Mouse (Mus musculus) lung, embryonic 14.5 days (tissue): ENCODE data around the gene Prelp. TPM values are rescaled to one million over a fixed set of nuclear protein-coding genes. Genes with fewer than 3 reads are reported as not detected.

Experiments
- ATAC-seq: fragments of 200-750 bp; cut with Nextera tagmentation; 2 replicates; pipeline ENCODE4 v1.8.0; 2017; ENCODE audit warnings: mild to moderate bottlenecking, moderate TSS enrichment, moderate library complexity; ENCODE audit not compliant: insufficient read depth
- DNase-seq: peaks from one replicate; pipeline ENCODE4 v3.0.0-alpha.2; 2015
- H3K27ac ChIP-seq: fragments of 300-500 bp; sonication (generic); 2 replicates; pipeline ENCODE4 v1.5.1; 2014; ENCODE audit warnings: low read depth, mild to moderate bottlenecking, moderate library complexity
- H3K27me3 ChIP-seq: fragments of 300-500 bp; sonication (generic); 2 replicates; pipeline ENCODE4 v1.6.1; 2014; ENCODE audit warnings: low read length, control low read depth; ENCODE audit not compliant: insufficient read depth
- H3K36me3 ChIP-seq: fragments of 300-500 bp; sonication (generic); 2 replicates; pipeline ENCODE4 v1.6.1; 2014; ENCODE audit warnings: control low read depth; ENCODE audit not compliant: insufficient read depth
- H3K4me1 ChIP-seq: fragments of 300-500 bp; sonication (generic); 2 replicates; pipeline ENCODE4 v1.6.1; 2014; ENCODE audit warnings: antibody characterized with exemption, control low read depth; ENCODE audit not compliant: insufficient read depth
- H3K4me2 ChIP-seq: fragments of 300-500 bp; sonication (generic); 2 replicates; pipeline ENCODE4 v1.6.1; 2014; ENCODE audit warnings: mild to moderate bottlenecking
- H3K4me3 ChIP-seq: fragments of 300-500 bp; sonication (generic); 2 replicates; pipeline ENCODE4 v1.5.1; 2014; ENCODE audit warnings: low read depth, low read length
- H3K9ac ChIP-seq: fragments of 300-500 bp; sonication (generic); 2 replicates; pipeline ENCODE4 v1.6.1; 2014
- H3K9me3 ChIP-seq: fragments of 300-500 bp; sonication (generic); 2 replicates; pipeline ENCODE4 v1.6.1; 2016; ENCODE audit warnings: low read depth, low read length, control low read depth
- CTCF ChIP-seq: IDR thresholded peaks from 2 replicates; pipeline ENCODE4 v1.5.1; 2016; ENCODE audit warnings: antibody characterized with exemption, low read depth
- WGBS: fragments of 180-500 bp; shearing (Covaris S2); extraction: QIAGEN DNeasy Blood & Tissue Kit; methylation state at CpG from one replicate; pipeline ENCODE4 v1.1.7; 2014; 5-methylcytosine and 5-hydroxymethylcytosine counted together
- polyA plus RNA-seq: library from polyadenylated mRNA; unstranded; fragments of >200 nt; fragmentation: Nextera tagmentation; extraction: Ambion mirVana; gene quantifications from 2 replicates; pipeline ENCODE4 v1.2.1, GENCODE M21; 2014

Prelp gene
- polyA plus RNA-seq, 1 experiment from 2014 or later, result 17.6 TPM

- H3K36me3 ChIP-seq, result no peaks in the 10 kb centered on the region
- H3K4me3 ChIP-seq, result no peak overlapping the region
- no peaks in the 10 kb centered on the region for H3K4me1 ChIP-seq
- no peaks in the 10 kb centered on the region for H3K27me3 ChIP-seq
- H3K9me3 ChIP-seq, result no peaks in the 10 kb centered on the region
- H3K27ac ChIP-seq, result no peak overlapping the region
- DNase-seq (no peak), ATAC-seq (no peak)
- no peak for TF ChIP-seq CTCF
- no peak overlapping the region for H3K4me2 ChIP-seq
- 43% methylated on average over 6 of the region's 6 CpGs for WGBS
- no peak overlapping the region for H3K9ac ChIP-seq
Measured at GRCm38 (mm10) chr1:133884090-133884489, 37.1 kb downstream of the Prelp start.

DNA sequence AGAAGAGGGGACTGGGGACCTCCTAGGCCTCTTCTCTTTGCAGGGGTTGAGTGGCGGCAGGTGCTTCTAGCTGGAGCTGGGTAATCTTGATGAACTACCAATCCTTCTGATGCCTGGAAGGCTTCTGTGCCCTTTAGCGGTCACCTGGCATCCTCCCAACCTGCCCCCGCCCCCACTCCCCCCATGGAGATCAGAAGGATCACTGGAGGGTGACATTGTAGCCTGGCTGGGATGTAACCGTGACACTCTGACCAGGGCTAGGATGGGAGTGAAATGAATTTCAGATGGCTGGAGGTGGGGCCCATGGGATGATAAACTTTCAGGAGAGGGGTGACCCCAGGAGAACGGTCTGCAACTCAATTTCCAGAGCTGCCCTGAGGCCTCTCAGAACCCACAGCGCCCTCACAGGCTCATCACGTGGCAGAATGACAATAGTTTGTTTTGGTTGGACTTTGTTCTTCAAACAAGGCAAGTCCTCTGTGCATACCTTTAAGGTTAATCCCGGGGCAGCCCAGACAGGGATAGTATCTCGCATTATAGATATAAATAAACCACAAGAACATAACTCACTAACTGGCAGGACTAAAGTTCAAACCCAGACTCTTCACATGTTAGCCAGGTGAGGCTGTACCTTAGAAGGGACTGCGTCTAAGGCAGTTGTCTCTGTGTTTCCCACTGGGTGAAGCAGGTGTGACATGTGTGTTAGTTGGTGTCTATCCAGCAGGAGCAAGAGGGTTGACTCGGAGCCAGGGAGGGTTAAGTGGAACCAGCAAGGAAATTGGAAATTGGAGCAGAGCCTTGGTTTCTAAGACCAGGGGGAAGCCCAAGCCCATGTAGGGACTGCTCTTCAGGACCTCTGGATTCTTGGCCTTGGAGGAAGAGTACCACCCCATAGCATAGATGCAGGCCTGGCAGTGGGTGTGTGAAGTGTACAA is 38.7 kb downstream of the Prelp start:
- DNase-seq (no peak), ATAC-seq (no peak)
- WGBS, result 36% methylated on average over 11 of the region's 11 CpGs
- Histone ChIP-seq H3K4me3 (no peak overlapping the region), H3K4me2 (no peak overlapping the region), H3K27ac (no peak overlapping the region), H3K4me1 (no peaks in the 10 kb centered on the region), H3K27me3 (no peaks in the 10 kb centered on the region), H3K9ac (no peak overlapping the region), H3K36me3 (no peaks in the 10 kb centered on the region), H3K9me3 (no peaks in the 10 kb centered on the region)
- no peak for TF ChIP-seq CTCF

- Histone ChIP-seq H3K9ac (no peak overlapping the region), H3K27me3 (no peaks in the 10 kb centered on the region), H3K4me1 (no peaks in the 10 kb centered on the region), H3K36me3 (no peaks in the 10 kb centered on the region), H3K9me3 (no peaks in the 10 kb centered on the region), H3K4me3 (no peak overlapping the region), H3K4me2 (no peak overlapping the region), H3K27ac (no peak overlapping the region)
- 48% methylated on average over 6 of the region's 6 CpGs for WGBS
- TF ChIP-seq CTCF, result no peak
- ATAC-seq (no peak), DNase-seq (no peak)
Measured at GRCm38 (mm10) chr1:133881813-133882212, 39.4 kb downstream of the Prelp start.

GRCm38 (mm10) chr1:133878825-133879423 is 42.3 kb downstream of the Prelp start:
- H3K4me1 ChIP-seq, result no peaks in the 10 kb centered on the region
- H3K4me3 ChIP-seq, result no peak overlapping the region
- no peak overlapping the region for H3K9ac ChIP-seq
- no peak for ATAC-seq
- H3K27ac ChIP-seq, result no peak overlapping the region
- WGBS, result 52% methylated on average over 12 of the region's 12 CpGs
- DNase-seq, result no peak
- H3K27me3 ChIP-seq, result no peaks in the 10 kb centered on the region
- H3K36me3 ChIP-seq, result no peaks in the 10 kb centered on the region
- no peaks in the 10 kb centered on the region for H3K9me3 ChIP-seq
- no peak for TF ChIP-seq CTCF
- no peak overlapping the region for H3K4me2 ChIP-seq

- H3K4me1 ChIP-seq, result no peaks in the 10 kb centered on the region
- ATAC-seq, result no peak
- 80% methylated on average over 7 of the region's 7 CpGs for WGBS
- no peak for DNase-seq
- TF ChIP-seq CTCF, result no peak
- no peaks in the 10 kb centered on the region for H3K9me3 ChIP-seq
- no peak overlapping the region for H3K9ac ChIP-seq
- H3K4me3 ChIP-seq, result no peak overlapping the region
- H3K27me3 ChIP-seq, result no peaks in the 10 kb centered on the region
- H3K27ac ChIP-seq, result no peak overlapping the region
- H3K36me3 ChIP-seq, result no peaks in the 10 kb centered on the region
- no peak overlapping the region for H3K4me2 ChIP-seq
Measured at GRCm38 (mm10) chr1:133876936-133877335, 44.3 kb downstream of the Prelp start.

DNA sequence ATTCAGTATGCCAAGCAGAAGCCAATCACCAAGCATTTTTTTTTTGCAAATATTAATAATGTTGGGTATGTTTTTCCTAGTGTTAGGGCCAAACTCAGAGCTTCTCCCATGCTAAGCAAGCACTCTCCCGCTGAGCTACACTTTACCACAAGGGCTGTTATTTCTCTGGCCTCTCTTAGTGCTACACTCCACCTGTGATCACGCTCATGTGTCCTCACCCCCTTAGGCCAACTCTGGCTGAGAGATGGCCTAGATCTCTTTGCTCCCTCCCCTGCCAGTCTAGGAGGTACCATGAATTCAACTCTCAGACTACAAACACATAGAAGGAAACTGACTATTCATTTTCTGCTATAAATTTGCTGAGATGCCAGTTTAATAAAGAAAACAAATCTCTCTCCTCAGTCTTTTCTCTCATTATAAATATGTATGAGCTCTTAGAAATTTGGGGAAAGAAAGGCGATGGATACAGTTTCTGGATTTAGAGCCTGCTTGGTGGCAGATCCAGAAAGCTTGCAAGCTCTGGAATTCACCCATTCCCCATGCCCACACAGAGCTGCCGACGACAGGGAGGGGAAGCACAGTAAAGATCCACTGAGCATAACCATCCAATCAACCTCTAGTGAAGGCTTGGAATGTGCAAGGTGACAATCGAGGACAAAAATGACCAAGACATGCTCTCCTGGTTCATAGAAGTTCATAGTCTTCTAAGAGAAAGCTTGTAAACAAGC is 48.0 kb downstream of the Prelp start:
- no peak for ATAC-seq
- no peak overlapping the region for H3K4me2 ChIP-seq
- TF ChIP-seq CTCF, result no peak
- H3K27ac ChIP-seq, result no peak overlapping the region
- H3K4me1 ChIP-seq, result no peaks in the 10 kb centered on the region; the same call in 1 of the 2 replicates
- no peak for DNase-seq
- no peak overlapping the region for H3K9ac ChIP-seq
- no peaks in the 10 kb centered on the region for H3K9me3 ChIP-seq
- H3K36me3 ChIP-seq, result no peaks in the 10 kb centered on the region
- no peak overlapping the region for H3K4me3 ChIP-seq
- H3K27me3 ChIP-seq, result no peaks in the 10 kb centered on the region
- 77% methylated on average over 6 of the region's 6 CpGs for WGBS

- no peak for ATAC-seq
- TF ChIP-seq CTCF, result no peak
- H3K27ac ChIP-seq, result no peak overlapping the region
Measured at GRCm38 (mm10) chr1:133871241-133871640, 50.0 kb downstream of the Prelp start.

More at GRCm38 (mm10) chr1:133871241-133871640, 50.0 kb downstream of the Prelp start:
- Histone ChIP-seq H3K4me2 (no peak overlapping the region), H3K4me3 (no peak overlapping the region), H3K27me3 (no peaks in the 10 kb centered on the region), H3K4me1 (no peaks in the 10 kb centered on the region; the same call in 1 of the 2 replicates), H3K9ac (no peak overlapping the region), H3K36me3 (no peaks in the 10 kb centered on the region), H3K9me3 (no peaks in the 10 kb centered on the region)
- no peak for DNase-seq
- 65% methylated on average over 10 of the region's 10 CpGs for WGBS
